Mouse (Mus musculus) erythroblast, embryonic 14.5 days (primary cell): ENCODE measurements at regions not wholly inside any gene's neighbourhood (a gene's known extent, or its start where the extent isn't known, plus 50 kb on each side); places are given as distances from the start of the nearest gene placed in this dataset.

Source experiments
- GATA1 ChIP-seq: IDR thresholded peaks from 2 replicates; pipeline ENCODE4 v1.6.1; 2012; ENCODE audit warnings: low read length, inconsistent platforms, mixed read lengths
- TAL1 ChIP-seq: IDR thresholded peaks from 3 replicates; pipeline ENCODE4 v1.6.1; 2012; ENCODE audit warnings: low read length, inconsistent platforms, mixed read lengths

DNA sequence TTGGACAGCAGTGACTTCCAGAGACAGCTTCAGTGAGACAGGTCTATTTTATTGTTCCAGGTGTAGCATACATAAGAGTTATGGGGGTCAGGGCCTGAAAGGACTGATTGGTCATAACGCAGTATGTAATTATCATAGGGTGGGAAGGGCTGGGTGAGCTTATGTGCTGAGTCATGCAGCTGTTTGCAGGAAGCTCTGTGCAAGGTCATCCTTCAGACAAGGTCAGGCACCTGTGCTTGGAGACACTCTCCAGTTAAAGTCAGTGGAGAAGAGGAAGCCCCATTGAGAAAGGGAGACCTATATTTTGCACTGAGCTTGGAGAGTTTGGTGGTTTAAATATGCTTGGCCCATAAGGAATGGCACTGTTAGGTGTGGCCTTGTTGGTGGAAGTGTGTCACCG is 62.0 kb upstream of the Nkd1 start:
- TF ChIP-seq GATA1 (no peak), TAL1 (no peak)
